Mouse (Mus musculus) cerebral cortex, adult 2 months (tissue): ENCODE measurements around the gene Erlec1.

Experiments
- WGBS: fragments of 180-500 bp; shearing (Covaris S2); methylation state at CpG from one replicate; pipeline ENCODE4 v1.1.7; 2018; 5-methylcytosine and 5-hydroxymethylcytosine counted together

Gene Erlec1

DNA sequence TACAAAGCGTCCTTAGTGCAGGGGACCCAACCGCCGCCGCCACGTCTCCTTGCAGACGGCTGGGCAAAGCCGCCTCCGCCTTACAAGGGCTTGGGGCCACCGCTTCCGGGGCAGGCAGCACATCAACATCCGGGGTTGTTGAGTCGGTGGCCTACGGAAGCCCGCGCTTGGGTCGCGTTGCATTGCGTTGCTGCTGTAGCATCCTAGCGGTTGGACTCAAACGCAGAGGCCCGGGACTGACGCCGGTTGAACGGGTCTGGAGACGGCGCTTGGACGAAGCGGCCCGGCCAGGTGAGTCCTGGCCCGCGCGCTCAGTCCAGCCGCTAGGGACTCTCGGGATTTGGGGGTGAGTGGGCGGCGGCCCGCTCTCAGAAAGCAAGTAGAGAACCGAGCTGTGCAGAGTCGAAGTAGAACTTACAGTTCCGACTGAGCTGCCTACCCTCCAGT, at the start of gene Erlec1:
TSS of gene Erlec1 (minus strand) at position 57 of the 447 bp plus-strand sequence.
- under 1% methylated on average over 40 of the region's 40 CpGs for WGBS

DNA sequence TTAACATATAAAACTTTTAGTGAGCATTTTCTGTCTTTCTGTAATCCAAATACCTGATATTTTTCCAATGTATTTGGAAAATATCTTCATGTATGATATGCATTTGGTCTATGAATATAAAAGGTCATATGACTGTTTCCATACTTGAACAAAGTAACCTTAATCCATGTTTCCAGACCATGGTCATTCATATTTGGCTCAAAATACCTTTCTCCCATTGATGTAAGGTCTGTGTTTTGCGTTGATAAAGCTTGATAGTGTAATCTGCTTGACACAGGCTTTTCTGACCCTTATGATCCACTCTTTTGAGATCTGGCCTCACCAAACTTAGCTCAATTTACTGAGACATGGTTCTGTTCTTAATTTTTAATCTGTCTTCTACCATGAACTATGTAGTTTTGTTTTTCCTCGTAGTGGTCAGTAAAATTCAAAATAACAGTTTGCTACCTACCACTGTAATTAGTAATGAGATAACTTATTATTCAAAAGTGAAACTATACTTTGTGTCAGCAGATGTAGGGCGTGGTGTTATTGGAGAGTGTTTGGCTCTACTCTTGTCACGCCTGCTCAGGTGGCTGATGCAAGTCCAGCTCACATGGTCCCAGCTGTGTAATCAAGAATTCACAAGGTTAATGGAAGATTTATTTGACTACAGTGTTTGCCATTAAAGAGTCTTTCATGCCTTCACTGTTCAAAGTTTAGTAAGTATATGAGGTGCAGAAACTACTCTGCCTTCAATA, 47.2 kb upstream of the Erlec1 start:
- WGBS: 93% methylated on average over 4 of the region's 4 CpGs

DNA sequence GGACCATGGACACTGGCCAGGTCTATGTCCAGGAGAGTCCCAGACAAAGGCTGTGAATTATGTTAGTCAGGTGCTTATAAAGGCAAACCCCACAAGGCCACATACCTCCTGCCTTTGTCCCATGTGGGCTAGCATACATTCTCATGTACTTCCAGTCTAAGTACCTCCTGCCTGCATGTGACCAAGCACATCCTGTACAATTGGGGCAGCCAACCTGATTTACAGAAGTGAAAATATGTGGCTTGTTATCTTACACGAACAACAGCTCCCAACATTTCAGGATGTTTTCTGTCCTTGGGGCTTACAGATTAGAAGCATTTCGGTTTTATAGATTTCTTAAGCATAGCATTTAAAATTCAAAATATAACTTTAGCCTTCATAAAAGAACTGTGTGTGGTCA, 45.9 kb upstream of the Erlec1 start:
- WGBS: 89% methylated on average over 2 of the region's 2 CpGs

DNA sequence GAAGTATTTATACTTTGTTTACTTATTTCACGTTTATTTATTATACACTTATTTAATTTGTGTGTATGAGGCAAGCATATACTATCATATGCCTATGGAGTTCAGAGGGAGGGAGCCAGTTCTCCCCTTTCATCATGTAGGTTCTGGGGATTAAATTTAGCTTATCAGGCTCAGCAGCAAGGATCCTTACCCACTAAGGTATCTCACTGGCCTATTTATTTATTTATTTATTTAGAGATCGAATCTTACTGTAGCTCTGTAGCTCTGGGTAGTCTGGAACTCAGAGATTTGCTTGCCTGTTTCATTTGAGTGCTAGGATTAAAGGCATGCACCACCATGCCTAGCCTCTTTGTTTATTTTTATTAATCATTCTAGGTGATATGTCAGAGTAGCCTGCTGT, 44.6 kb upstream of the Erlec1 start:
- WGBS: 90% methylated on average over 2 of the region's 2 CpGs

DNA sequence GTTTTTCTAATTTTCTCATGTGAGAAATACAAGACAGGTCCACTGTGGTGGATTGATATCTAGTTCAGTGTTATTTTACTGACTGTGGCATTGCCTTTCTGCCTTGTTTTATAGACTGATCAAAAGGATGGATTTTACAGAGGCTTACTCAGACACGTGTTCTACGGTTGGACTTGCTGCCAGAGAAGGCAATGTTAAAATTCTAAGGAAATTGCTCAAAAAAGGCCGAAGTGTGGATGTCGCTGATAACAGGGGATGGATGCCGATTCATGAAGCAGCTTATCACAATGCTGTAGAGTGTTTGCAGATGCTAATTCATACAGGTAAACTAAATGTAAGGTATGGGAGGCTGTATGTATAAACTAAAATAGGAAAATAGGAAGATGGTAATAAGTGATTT, 44.1 kb upstream of the Erlec1 start:
- WGBS: 85% methylated on average over 5 of the region's 5 CpGs

DNA sequence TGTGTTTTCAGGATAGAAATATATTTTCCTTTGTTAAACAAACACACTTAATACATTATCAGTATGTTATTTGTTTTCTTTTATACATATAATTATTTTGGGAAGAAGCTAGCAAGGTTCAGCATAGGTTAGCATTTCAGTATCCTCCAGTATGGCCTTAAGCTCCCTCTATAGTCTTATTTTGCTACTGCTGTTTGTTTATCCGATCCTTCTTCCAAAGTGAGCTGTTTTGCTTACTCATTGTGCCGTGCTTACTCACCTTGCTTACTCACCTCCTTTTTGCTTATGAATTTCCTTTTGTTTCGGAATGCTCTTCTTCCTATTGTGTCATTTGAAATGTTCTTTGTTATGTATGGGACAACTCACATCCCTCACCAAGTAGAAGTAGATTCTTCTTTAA, 42.5 kb upstream of the Erlec1 start:
- WGBS: 81% methylated on average over 3 of the region's 3 CpGs

DNA sequence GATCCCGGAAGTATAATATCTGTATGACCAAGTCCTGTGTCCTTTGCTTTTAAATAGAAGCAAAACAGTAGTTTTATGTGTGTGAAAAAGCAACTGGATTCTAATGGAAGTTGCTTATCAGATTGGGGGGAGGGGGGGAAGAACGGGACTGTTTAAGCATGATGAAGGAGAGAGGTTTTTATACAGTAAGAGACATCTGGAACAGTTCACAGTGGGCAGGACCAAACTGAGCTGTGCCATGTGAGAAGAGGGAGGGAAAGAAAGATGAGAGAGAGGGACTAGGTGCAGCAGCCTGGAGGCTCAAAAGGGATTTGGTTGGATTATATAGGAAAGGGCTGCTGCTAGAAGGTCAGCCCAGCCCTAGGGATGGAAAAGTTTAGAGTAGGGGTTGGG, 32.5 kb upstream of the Erlec1 start:
- 1% methylated on average over 2 of the region's 2 CpGs for WGBS

DNA sequence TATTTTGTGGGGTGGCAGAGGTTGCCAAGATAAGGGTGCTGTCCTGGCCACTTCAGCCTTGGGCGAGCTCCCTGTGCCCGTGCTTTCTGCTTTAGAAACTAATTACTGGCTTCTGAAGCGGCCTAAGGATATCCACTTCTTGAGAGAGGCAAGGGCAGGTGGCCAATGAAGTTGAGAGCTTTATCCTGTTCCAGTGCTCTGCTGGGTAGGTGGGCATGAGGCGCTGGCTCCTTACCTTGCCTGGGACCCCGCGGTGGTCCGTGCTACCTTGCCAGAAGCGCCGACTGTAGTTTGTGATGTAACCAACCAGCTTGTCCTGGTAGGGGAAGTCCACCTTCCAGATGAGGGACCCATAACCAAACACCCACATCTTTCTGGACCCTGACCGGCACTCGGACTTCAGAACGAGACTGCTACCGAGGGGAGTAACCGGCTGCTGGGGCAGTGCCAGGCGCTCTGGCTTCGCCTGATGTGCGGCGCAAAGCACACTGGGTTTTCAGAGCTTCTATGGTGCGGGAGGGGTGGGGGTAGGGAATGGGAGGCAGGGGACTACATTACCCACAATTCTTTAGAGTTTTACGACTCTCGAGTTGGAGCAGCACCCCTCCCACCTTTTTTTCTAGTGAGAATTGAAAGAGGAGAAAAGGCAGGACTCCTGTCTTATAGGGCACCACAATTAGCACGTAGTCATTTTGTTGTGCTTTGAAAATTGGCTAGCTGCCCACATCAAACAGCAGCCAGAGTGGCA, 31.9 kb upstream of the Erlec1 start, which contains the start of gene Chac2:
TSS of gene Chac2 (minus strand) at position 474 of the 748 bp plus-strand sequence.
- under 1% methylated on average over 22 of the region's 22 CpGs for WGBS

DNA sequence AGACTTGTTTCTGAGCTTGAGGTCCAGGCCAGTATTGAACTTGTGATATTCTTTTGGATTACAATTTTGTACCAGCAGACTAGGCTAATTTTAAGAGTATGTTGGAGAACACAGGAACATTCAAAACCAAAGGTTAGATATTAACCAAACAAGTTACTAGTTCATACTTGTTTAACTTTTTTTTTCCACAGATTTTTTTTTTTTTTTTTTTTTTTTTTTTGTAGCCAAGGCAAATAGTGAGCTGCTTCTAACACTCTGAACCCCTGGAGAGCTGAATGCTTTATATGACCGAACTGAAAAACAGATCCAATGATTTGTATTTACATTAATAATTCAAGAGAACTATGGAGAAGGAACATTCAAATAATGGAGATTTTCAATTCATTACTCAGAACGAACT, 31.1 kb upstream of the Erlec1 start:
- WGBS: 26% methylated on average over 2 of the region's 2 CpGs

DNA sequence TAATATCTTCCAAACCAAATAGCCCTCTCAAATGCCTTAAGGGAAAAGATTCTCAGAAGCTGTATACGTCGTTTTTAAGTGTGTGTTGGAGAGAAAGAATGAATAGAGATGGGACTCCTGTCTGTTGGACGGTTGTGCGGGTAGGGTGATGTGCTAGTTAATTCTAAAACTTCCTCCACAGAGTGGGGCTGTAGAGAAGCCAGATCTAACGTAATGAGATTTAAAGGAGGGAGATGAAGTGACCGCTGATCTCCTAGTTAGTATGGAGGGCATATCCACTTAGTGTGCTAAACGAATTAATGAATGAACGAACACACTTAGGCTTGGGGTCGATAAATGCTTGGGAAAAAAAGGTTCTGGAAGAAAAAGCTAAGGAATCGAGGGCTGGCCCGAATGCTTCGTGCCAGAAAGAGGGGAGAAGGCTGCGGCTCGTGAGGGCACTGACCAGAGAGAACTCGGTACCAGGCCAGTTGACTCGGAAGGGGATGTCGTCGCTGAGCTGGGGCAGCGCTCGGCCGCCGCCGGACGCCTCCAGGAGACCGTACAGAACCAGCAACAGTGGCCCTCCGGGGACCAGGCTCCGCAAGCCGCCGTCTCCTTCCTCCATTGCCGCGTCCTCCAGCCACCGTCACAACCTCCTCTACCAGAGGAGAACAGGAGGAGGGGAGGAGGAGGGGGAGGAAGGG, 523 bp downstream of the Erlec1 start:
- under 1% methylated on average over 27 of the region's 32 CpGs for WGBS

DNA sequence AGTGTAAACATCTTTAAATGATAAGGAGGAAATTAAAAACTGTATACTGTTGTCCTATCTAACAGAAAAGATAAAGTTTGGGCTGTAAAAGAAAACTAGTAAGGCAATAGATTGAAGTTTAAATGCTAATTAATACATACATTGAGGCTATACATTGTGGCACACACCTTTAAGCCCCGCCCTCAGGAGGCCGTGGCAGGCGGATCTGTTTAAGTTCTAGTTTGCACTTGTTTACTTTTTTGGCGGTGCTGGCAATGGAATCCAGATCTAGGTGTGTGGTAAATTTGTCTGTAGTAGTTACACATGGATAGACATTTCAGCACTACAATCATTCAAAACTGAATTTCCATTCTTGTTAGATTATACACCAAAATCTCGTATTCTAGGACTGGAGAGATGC, 1.3 kb downstream of the Erlec1 start:
- WGBS: 43% methylated on average over 5 of the region's 5 CpGs

DNA sequence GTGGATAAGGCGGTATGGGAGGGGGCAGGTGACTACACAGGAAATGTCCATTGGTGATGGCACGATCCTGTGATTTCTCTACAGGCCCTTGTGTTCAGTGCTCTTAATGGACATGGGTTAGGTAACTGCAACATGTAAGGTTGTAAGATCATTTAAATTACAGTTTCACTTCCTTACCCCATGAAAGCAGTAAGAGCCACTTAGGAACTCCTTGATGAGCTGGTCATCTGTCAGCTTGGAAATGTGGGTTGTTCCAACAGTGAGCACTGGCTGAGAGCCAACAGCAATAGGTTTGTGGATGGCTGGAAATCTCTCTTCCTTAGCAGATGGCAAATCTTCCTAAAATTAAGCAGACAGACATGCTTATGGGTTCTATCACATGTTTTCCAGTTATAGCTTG, 10.6 kb downstream of the Erlec1 start:
- WGBS: 91% methylated on average over 2 of the region's 2 CpGs

DNA sequence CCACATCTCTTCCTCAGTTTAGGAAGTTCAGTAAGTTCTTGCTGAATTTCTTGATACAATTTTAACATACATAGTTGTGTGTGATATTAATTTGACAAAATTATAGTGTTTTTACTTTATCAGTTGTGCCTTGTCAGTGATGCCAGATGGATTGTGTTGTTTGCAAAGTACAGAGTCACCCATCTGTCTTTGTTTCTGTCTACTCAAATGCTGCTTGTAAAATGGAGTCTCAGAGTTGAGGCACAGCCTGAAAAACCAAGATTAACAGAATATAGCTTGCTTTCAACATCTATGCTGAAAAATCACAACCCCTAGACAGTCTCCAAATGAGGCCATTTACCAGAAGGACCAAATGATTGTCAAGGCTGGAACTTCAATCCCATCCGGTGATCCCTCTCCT, 25.6 kb downstream of the Erlec1 start:
- WGBS: 92% methylated on average over 1 of the region's 1 CpGs

DNA sequence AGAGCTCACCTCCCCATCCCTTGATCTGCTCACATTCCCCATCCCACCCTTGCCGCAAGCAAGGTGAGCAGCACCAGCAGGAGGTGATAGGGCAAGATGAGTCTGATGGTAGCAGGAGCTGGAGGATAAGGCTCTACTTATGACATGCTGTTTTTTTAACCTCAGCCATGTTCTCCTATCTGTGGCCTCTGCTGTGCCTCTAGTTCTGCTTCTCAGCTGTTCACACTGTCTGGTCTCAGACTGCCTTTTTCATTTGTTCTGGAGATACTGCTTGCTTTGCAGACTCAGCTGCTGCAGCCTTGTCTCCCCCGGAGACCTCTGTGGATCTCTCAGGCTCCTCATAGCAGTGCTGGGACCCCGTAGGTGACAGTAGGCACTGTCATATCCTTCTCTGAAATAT, 30.9 kb downstream of the Erlec1 start:
- 96% methylated on average over 3 of the region's 3 CpGs for WGBS

DNA sequence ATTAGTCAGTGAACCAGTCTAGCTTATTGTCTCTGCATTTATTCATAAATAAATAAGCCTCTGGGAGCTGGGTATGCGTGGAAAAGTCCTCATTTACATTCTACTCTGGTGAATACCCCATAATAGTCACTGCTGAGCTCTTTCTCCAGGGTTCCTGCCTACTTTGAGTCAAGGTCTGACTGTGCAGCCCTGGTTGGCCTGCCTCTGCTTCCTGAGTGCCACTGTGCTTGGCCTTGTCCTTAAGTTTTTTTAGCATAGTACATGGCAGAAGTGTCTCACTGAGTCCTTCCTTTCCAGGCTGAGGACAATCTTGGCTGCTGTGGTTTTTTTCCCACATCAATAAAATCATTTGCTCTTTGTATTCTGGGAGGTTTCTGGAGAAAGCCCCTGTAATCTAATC, 33.5 kb downstream of the Erlec1 start:
- WGBS: 65% methylated on average over 1 of the region's 1 CpGs

DNA sequence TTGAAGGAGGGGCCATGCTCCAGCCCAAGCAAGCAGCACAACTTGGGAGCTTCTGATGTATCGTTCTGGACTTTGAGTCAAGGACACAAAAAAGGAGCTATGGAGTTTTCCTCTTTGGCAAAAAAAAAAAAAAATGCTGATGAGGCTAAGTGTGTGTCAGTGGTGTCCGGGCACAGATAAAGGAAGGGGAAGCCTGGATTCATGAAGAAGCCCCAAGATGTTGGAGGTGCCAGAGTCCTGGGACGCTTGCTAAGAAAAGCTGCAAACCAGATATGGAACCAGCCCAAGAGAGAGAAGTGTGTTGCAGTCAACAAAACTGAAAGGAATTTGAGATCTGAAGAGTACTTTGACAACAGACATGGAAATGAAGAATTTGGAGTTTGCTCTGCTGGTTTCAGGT, 41.8 kb downstream of the Erlec1 start:
- WGBS: 95% methylated on average over 3 of the region's 3 CpGs

DNA sequence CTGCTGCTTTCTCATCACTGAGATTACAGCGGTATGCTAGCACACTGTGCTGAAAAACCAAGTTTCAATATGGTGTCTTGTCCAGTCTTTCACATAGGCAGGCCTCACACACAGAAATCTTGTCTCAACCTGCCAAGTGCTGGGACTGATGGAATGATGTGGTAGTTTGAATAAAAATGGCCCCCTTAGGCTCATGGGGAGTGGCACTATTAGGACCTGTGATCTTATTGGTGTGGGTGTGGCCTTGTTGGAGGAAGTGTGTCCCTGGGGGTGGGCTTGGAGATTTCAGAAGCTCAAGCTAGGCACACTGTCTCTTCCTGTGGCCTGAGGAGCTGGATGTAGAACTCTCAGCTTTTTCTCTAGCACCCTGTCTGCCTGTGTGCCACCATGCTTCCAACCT, 57.9 kb downstream of the Erlec1 start:
- 91% methylated on average over 1 of the region's 1 CpGs for WGBS

DNA sequence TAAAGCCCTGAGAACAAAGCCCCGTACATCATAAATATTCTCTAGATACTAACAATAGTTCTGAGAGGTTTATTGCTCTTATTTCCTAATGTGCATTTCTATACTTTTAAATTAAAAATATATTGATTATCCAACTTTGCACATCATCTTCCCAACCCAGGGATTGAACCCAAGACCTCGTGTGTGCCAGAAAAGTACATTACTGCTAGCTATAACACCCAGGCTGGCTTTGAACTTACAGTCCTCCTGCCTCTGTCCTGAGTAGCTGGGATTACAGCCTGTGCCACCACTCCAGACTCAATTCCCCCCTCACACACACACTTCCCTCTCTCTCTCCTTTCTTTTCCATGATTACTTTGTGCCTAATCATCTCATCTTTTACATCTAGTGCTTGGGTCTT, 66.0 kb downstream of the Erlec1 start:
- 92% methylated on average over 2 of the region's 2 CpGs for WGBS

DNA sequence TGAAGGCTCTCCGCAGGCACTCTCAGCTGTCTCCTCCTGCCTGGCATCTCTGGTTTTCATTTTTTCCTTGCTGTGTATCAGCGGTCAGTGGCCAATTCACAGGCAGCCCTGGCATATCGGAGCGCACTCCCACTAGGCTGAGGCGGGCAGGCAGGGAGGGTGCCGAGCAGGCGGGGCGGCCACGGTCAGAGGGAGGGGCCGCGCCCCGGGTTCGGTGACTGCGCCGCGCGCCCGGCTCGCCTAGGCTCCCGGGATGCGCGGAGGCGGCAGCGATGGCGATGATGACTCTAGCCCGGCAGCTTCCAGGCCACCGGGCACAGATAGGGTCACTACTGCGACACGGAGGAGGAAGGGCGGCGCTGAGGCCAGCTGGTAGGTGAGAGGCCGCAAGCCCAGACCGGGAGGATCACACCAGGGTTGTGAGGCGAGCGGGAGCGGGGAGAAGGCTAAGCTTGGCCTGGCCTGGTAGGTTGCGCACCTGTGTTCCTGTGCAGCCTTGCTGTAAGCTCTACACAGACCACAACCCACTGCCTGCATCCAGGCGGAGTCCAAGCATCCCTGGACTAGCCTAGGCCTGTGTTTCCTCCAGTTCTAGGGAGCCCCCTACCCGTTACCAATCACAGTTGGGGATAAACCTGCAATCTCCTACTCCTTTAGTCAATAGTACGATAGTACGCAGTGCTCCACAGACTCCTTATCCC, 68.8 kb downstream of the Erlec1 start, which contains the start of the genes Gpr75 and Asb3:
TSS of gene Gpr75 (plus strand) at position 188 of the 701 bp plus-strand sequence.
TSS of gene Asb3 (plus strand) at position 246 of the 701 bp plus-strand sequence.
- 3% methylated on average over 41 of the region's 41 CpGs for WGBS
